Mouse (Mus musculus): ENCODE data around the gene Zc3h12a. TPM values are rescaled to one million over a fixed set of nuclear protein-coding genes. Genes with fewer than 3 reads are reported as not detected.

Gene Zc3h12a
- polyA plus RNA-seq, 1 experiment from 2014 or later, result 0.80 TPM

DNA sequence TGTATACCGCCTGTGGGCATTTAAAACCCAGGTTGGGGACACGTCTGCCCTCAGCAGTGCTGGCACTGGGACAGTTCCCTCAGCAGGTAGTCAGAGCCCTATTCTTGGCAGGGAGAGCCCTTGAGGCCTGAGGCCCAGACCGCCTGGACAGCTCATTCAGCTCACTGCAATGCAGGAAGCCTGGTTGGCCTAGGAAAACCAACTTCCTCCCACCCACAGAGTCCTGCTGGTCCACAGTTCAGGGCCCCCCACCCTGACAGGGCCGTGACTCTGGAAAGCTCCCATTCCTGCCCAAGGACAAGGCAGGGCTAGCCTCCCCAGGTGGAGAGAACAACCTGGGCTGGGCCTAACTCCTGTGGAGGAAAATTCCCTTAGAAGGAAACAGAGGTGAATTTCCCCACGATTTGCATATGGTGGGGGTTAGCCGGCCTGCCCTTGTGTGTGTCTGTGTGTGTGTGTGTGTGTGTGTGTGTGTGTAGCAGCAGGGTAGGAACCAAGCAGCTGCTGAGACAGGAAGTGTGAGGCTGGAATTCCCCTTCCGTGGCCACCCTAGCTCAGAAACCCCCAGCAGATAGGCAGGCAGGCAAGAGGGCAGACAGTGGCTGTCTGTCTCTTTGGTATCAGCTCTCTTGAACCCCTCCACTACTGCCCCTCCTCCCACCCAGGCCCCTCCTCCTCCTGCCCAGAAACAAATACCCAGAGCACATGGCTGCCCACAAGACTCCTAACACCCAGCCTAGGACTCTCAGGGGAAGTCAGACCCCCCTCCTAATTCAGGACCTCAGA, 3.0 kb downstream of the Zc3h12a start:
- Histone ChIP-seq H3K4me2 (no peak overlapping the region), H3K4me1 (peaks cover 45% of the 10 kb centered on the region), H3K27ac (no peak overlapping the region), H3K9me3 (no peaks in the 10 kb centered on the region), H3K9ac (no peak overlapping the region), H3K4me3 (no peak overlapping the region), H3K36me3 (peaks cover 11% of the 10 kb centered on the region; the same call in 1 of the 2 replicates), H3K27me3 (peaks cover 30% of the 10 kb centered on the region)
- no peak for ATAC-seq (ENCODE audit: insufficient number of reproducible peaks, insufficient read depth, low FRiP score, low TSS enrichment, low read depth)
- 34% methylated on average over 7 of the region's 7 CpGs for WGBS

DNA sequence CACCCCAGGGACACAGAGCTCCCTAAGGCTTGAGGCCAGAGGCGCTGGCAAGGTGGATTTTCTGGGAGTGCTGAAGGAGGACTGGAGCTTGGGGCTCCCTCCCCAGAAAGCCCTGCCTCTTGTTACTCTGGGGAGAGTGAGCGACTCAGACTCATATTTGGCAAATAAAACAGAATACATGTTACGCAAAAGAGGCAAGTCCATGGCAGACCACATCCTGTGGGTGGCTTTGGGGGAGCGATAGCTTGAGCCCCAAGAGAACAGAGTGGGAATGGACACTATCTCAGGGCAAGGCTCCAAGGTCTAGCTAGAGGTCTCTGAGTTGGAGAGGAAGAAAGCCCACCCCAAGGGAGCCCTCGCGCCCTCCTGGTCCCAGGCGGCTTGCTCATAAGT, 4.4 kb downstream of the Zc3h12a start:
- Histone ChIP-seq H3K4me1 (peaks cover 44% of the 10 kb centered on the region), H3K9ac (peak overlapping the region; percentile 46; the same call in 1 of the 2 replicates), H3K36me3 (peaks cover 17% of the 10 kb centered on the region; the same call in 1 of the 2 replicates), H3K27ac (peak overlapping the region; percentile 16; the same call in 1 of the 2 replicates), H3K9me3 (no peaks in the 10 kb centered on the region), H3K27me3 (peaks cover 23% of the 10 kb centered on the region), H3K4me2 (no peak overlapping the region), H3K4me3 (no peak overlapping the region)
- no peak for ATAC-seq (ENCODE audit: insufficient number of reproducible peaks, insufficient read depth, low FRiP score, low TSS enrichment, low read depth)
- WGBS, result 63% methylated on average over 7 of the region's 7 CpGs

GRCm38 (mm10) chr4:125122431-125123278, 5.0 kb downstream of the Zc3h12a start:
- Histone ChIP-seq H3K9ac (peak overlapping the region; percentile 46; the same call in 1 of the 2 replicates), H3K36me3 (peaks cover 17% of the 10 kb centered on the region; the same call in 1 of the 2 replicates), H3K4me2 (no peak overlapping the region), H3K4me1 (peaks cover 38% of the 10 kb centered on the region), H3K27me3 (peaks cover 18% of the 10 kb centered on the region), H3K27ac (peak overlapping the region; percentile 16; the same call in 1 of the 2 replicates), H3K9me3 (no peaks in the 10 kb centered on the region), H3K4me3 (no peak overlapping the region)
- WGBS, result 18% methylated on average over 16 of the region's 16 CpGs
- ATAC-seq (ENCODE audit: insufficient number of reproducible peaks, insufficient read depth, low FRiP score, low TSS enrichment, low read depth), result no peak

- Histone ChIP-seq H3K4me3 (no peak overlapping the region), H3K27ac (no peak overlapping the region), H3K27me3 (no peaks in the 10 kb centered on the region), H3K9ac (no peak overlapping the region), H3K36me3 (peaks cover 17% of the 10 kb centered on the region; the same call in 1 of the 2 replicates), H3K4me2 (no peak overlapping the region), H3K9me3 (no peaks in the 10 kb centered on the region), H3K4me1 (peaks cover 47% of the 10 kb centered on the region)
- WGBS, result 89% methylated on average over 11 of the region's 11 CpGs
- ATAC-seq (ENCODE audit: insufficient number of reproducible peaks, insufficient read depth, low FRiP score, low TSS enrichment, low read depth), result no peak
Measured at GRCm38 (mm10) chr4:125119721-125120120, 7.9 kb downstream of the Zc3h12a start.

DNA sequence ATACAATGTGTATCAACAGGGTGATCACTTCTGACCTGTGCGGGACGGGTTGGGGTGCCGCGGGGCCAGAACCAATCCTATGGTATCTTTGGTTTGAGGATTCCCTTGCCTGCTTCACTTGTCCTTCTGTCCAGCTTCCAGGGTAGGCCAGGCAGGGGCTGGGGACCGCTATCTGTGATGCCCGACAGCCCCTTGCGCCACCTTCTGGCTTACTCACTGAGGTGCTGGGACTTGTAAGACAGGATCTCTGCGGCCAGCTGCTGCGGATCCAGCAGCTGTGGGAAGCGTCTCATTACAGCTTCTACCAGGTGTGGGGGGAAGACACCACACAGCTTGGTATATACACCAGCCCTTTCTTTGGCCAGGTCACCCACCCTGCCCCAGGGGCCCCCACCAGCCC, 8.6 kb downstream of the Zc3h12a start:
- no peak overlapping the region for H3K9ac ChIP-seq
- no peak overlapping the region for H3K27ac ChIP-seq
- WGBS, result 26% methylated on average over 10 of the region's 10 CpGs
- no peaks in the 10 kb centered on the region for H3K27me3 ChIP-seq
- no peaks in the 10 kb centered on the region for H3K9me3 ChIP-seq
- H3K4me1 ChIP-seq, result peaks cover 46% of the 10 kb centered on the region
- ATAC-seq (ENCODE audit: insufficient number of reproducible peaks, insufficient read depth, low FRiP score, low TSS enrichment, low read depth), result no peak
- H3K4me3 ChIP-seq, result no peak overlapping the region
- H3K4me2 ChIP-seq, result no peak overlapping the region
- peaks cover 17% of the 10 kb centered on the region; the same call in 1 of the 2 replicates for H3K36me3 ChIP-seq

DNA sequence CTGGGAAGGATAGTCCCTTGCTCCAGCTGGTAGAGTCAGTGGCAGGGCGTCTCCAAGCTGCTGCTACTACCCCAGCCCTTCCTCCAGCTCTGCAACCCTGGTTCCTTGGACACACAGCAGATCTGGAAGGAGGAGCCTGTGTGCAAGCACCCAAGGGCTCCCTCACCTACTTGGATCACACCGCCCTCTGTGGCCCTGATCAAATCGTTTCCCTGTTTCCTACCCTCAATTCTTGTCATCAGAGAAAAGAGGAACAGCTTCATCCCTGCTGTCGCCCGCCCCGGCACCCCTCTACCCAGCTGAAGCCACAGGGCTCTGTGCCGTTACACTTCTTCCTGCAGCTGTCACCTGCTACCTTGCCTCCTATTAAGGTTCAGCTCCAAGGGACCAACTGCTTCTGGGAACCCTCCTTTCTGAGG, 9.7 kb downstream of the Zc3h12a start:
- Histone ChIP-seq H3K27ac (no peak overlapping the region), H3K4me1 (peaks cover 36% of the 10 kb centered on the region), H3K9me3 (no peaks in the 10 kb centered on the region), H3K4me3 (no peak overlapping the region), H3K27me3 (no peaks in the 10 kb centered on the region), H3K36me3 (peaks cover 17% of the 10 kb centered on the region; the same call in 1 of the 2 replicates), H3K9ac (no peak overlapping the region), H3K4me2 (no peak overlapping the region)
- ATAC-seq (ENCODE audit: insufficient number of reproducible peaks, insufficient read depth, low FRiP score, low TSS enrichment, low read depth), result no peak
- WGBS, result 82% methylated on average over 7 of the region's 7 CpGs

- H3K27ac ChIP-seq, result no peak overlapping the region
- H3K27me3 ChIP-seq, result no peaks in the 10 kb centered on the region
- 77% methylated on average over 13 of the region's 13 CpGs for WGBS
- no peak overlapping the region for H3K4me2 ChIP-seq
- H3K36me3 ChIP-seq, result peaks cover 22% of the 10 kb centered on the region
- H3K4me3 ChIP-seq, result no peak overlapping the region
- no peak for ATAC-seq (ENCODE audit: insufficient number of reproducible peaks, insufficient read depth, low FRiP score, low TSS enrichment, low read depth)
- H3K4me1 ChIP-seq, result peaks cover 28% of the 10 kb centered on the region
- no peak overlapping the region for H3K9ac ChIP-seq
- H3K9me3 ChIP-seq, result no peaks in the 10 kb centered on the region
Measured at GRCm38 (mm10) chr4:125116929-125117328, 10.7 kb downstream of the Zc3h12a start.

- Histone ChIP-seq H3K4me1 (peaks cover 28% of the 10 kb centered on the region), H3K4me2 (no peak overlapping the region), H3K4me3 (no peak overlapping the region), H3K9ac (no peak overlapping the region), H3K27me3 (no peaks in the 10 kb centered on the region), H3K9me3 (no peaks in the 10 kb centered on the region), H3K36me3 (peaks cover 29% of the 10 kb centered on the region), H3K27ac (peak overlapping the region; percentile 44; the same call in 1 of the 2 replicates)
- no peak for ATAC-seq (ENCODE audit: insufficient number of reproducible peaks, insufficient read depth, low FRiP score, low TSS enrichment, low read depth)
- WGBS, result 66% methylated on average over 9 of the region's 9 CpGs
Measured at GRCm38 (mm10) chr4:125116090-125116861, 11.4 kb downstream of the Zc3h12a start.

GRCm38 (mm10) chr4:125115710-125116089, 11.9 kb downstream of the Zc3h12a start:
- Histone ChIP-seq H3K4me1 (peaks cover 28% of the 10 kb centered on the region), H3K4me2 (no peak overlapping the region), H3K9me3 (no peaks in the 10 kb centered on the region), H3K27me3 (no peaks in the 10 kb centered on the region), H3K36me3 (peaks cover 32% of the 10 kb centered on the region), H3K4me3 (no peak overlapping the region), H3K9ac (no peak overlapping the region), H3K27ac (peak overlapping the region; percentile 44; the same call in 1 of the 2 replicates)
- WGBS, result 25% methylated on average over 6 of the region's 6 CpGs
- no peak; the same call in 1 of the 2 replicates for ATAC-seq (ENCODE audit: insufficient number of reproducible peaks, insufficient read depth, low FRiP score, low TSS enrichment, low read depth)

- Histone ChIP-seq H3K4me2 (no peak overlapping the region), H3K4me3 (no peak overlapping the region), H3K9ac (peak overlapping the region; percentile 53; the same call in 1 of the 2 replicates), H3K27me3 (no peaks in the 10 kb centered on the region), H3K4me1 (peaks cover 28% of the 10 kb centered on the region), H3K9me3 (no peaks in the 10 kb centered on the region), H3K36me3 (peaks cover 33% of the 10 kb centered on the region), H3K27ac (peak overlapping the region; percentile 29; the same call in 1 of the 2 replicates)
- 78% methylated on average over 4 of the region's 4 CpGs for WGBS
- no peak for ATAC-seq (ENCODE audit: insufficient number of reproducible peaks, insufficient read depth, low FRiP score, low TSS enrichment, low read depth)
Measured at GRCm38 (mm10) chr4:125115081-125115480, 12.6 kb downstream of the Zc3h12a start.

DNA sequence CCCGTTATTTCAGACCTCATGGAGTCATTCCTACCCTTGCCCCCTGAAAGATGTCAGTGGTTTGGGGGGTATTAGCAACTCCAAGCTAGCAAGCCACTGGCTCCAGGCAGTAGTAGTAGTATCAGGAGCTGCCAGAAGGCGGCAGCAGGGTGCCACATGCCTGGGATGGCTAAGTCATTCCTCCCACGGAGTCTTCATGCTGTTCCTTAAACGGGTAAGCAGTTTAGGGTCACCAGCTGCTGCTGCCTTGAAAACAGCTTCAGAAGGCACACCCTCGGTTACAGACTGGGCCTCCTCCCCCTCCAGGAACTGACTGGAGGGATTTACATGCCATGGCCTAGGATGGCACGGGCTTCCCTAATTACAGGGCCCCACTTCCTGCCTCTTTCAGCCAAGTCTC, 13.0 kb downstream of the Zc3h12a start:
- H3K27ac ChIP-seq, result 0 out of 2 replicates have a peak overlapping the region, but pooled peaks have one; percentile 39
- WGBS, result 6% methylated on average over 6 of the region's 6 CpGs
- no peaks in the 10 kb centered on the region for H3K9me3 ChIP-seq
- ATAC-seq (ENCODE audit: insufficient number of reproducible peaks, insufficient read depth, low FRiP score, low TSS enrichment, low read depth), result 0 out of 2 replicates have a peak, but pooled peaks have one; percentile 33
- peaks cover 33% of the 10 kb centered on the region for H3K36me3 ChIP-seq
- no peaks in the 10 kb centered on the region for H3K27me3 ChIP-seq
- peak overlapping the region; percentile 53; the same call in 1 of the 2 replicates for H3K9ac ChIP-seq
- no peak overlapping the region; the same call in 1 of the 2 replicates for H3K4me2 ChIP-seq
- no peak overlapping the region for H3K4me3 ChIP-seq
- peaks cover 28% of the 10 kb centered on the region for H3K4me1 ChIP-seq

Data from embryonic facial prominence, embryonic 13.5 days (tissue).